Mouse (Mus musculus): Measurements from ENCODE around the gene Slc25a5.

The Slc25a5 gene

GRCm38 (mm10) chrX:36837069-36837676 is 41.7 kb downstream of the Slc25a5 start:
- no peak for DNase-seq (ENCODE audit: low read depth, low spot score)

- DNase-seq (ENCODE audit: low read depth, low spot score), result no peak
These were observed 43.9 kb downstream of the Slc25a5 start for GRCm38 (mm10) chrX:36839391-36839790.

- DNase-seq (ENCODE audit: low read depth, low spot score), result no peak
These were observed 46.2 kb downstream of the Slc25a5 start for GRCm38 (mm10) chrX:36841698-36842097.

GRCm38 (mm10) chrX:36843346-36843990 is 48.0 kb downstream of the Slc25a5 start:
- DNase-seq (ENCODE audit: low read depth, low spot score), result no peak

- no peak for DNase-seq (ENCODE audit: low read depth, low spot score)
These were observed 51.7 kb downstream of the Slc25a5 start for GRCm38 (mm10) chrX:36847152-36847551.
